Comparison of ENCODE assay signal across 9 mouse cellular contexts in the genomic region with DNA sequence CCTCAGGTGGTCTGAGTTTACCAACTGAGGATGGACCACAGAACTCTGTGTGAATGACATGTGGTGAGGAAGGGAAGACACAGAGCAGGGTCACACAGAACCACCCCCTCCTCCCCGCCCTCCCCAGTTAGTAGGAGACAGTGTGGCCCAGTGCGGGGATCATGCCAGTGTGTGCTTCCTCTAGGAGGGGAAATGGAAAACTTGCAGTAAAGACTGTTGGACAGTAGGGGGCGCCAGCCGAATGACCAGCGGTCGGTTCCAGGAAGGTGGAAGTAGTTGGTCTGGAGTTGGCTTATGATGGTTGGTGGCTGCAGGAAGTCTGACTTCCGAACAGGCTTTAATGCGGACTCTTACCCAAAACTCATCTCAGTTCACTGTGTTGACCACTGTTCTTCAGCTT.
DNase-seq lines count a peak whose midpoint lies in the region; ATAC-seq and TF ChIP-seq lines count a peak whose summit lies in the region.
"Had no signal": no experiment of that assay in that cellular context is flagged by ENCODE, and none has a peak within 500 bp of the region (broad histone marks: within the 10 kb centered on the region; RNA-seq: fewer than 3 reads in every experiment).

No protein-coding gene starts in this region.

- ATAC-seq in embryonic facial prominence, embryonic 11.5 days (replicated peaks; ENCODE audit: insufficient number of reproducible peaks, low FRiP score, low TSS enrichment, low read depth): no peak
- no peak for ATAC-seq in kidney, postnatal 0 days (replicated peaks; ENCODE audit: low FRiP score, low read depth)
- ATAC-seq: Patski had no signal

- 37% methylated on average over 8 of the region's 8 CpGs for WGBS in cerebellum, adult 2 months
- WGBS in embryonic facial prominence, embryonic 11.5 days: 28% methylated on average over 8 of the region's 8 CpGs
- WGBS in kidney, postnatal 0 days: 18% methylated on average over 8 of the region's 8 CpGs

- TF ChIP-seq CTCF in cerebellum, adult 2 months (IDR thresholded peaks at IDR 0.05; ENCODE audit: borderline replicate concordance, insufficient read depth, low read depth, low read length): peak; percentile 65
- TF ChIP-seq CTCF in kidney, postnatal 0 days (IDR thresholded peaks at IDR 0.05; ENCODE audit: low read depth): peak; percentile 83

- no peak for TF ChIP-seq POLR2A in cerebellum, adult 2 months (IDR thresholded peaks at IDR 0.05; ENCODE audit: borderline replicate concordance, insufficient read depth, low read length)

- H3K4me1 ChIP-seq in cerebellum, adult 2 months (ENCODE audit: control insufficient read depth, insufficient read depth, low read length): no peaks in the 10 kb centered on the region
- H3K4me1 ChIP-seq in embryonic facial prominence, embryonic 11.5 days (ENCODE audit: control insufficient read depth, insufficient read depth, low read length): no peaks in the 10 kb centered on the region; the same call in 1 of the 2 replicates
- H3K4me1 ChIP-seq in kidney, postnatal 0 days (replicated peaks; ENCODE audit: insufficient read depth, low read length): no peaks in the 10 kb centered on the region

- DNase-seq in cerebellum, adult 2 months: peak; percentile 16 to 34
- no peak for DNase-seq in cerebellum, adult 11-12 months
- DNase-seq in ovary, postnatal 36 days (ENCODE audit: low spot score): peak; percentile 43
- no peak for DNase-seq in ovary, postnatal 10 days (ENCODE audit: low spot score)
- DNase-seq in embryonic facial prominence, embryonic 11.5 days (ENCODE audit: low spot score): peak; percentile 68
- DNase-seq in kidney, postnatal 0 days (ENCODE audit: low spot score): peak; percentile 75
- DNase-seq in lung, postnatal 14 days: peak; percentile 68
- DNase-seq in splenic B cell, adult 2 months (ENCODE audit: low read depth, low spot score): peak; percentile 73

- H3K27me3 ChIP-seq in cerebellum, adult 2 months (ENCODE audit: control insufficient read depth, insufficient read depth, low read length): no peaks in the 10 kb centered on the region
- no peaks in the 10 kb centered on the region for H3K27me3 ChIP-seq in embryonic facial prominence, embryonic 11.5 days (ENCODE audit: control insufficient read depth, insufficient read depth, low read length)
- H3K27me3 ChIP-seq in kidney, postnatal 0 days (ENCODE audit: insufficient read depth, low read length): no peaks in the 10 kb centered on the region
- no peaks in the 10 kb centered on the region for H3K27me3 ChIP-seq in splenic B cell, adult 2 months (ENCODE audit: control insufficient read depth, insufficient read depth, low read length, poor library complexity, severe bottlenecking)
- H3K27me3 ChIP-seq: Patski had no signal

- H3K4me2 ChIP-seq in embryonic facial prominence, embryonic 11.5 days (ENCODE audit: low read depth, low read length): no peak overlapping the region
- no peak overlapping the region for H3K4me2 ChIP-seq in kidney, postnatal 0 days (ENCODE audit: low read length)

- H3K36me3 ChIP-seq in embryonic facial prominence, embryonic 11.5 days (replicated peaks; ENCODE audit: control insufficient read depth, insufficient read depth, low read depth, low read length): no peaks in the 10 kb centered on the region
- no peaks in the 10 kb centered on the region for H3K36me3 ChIP-seq in kidney, postnatal 0 days (ENCODE audit: insufficient read depth, low read length)
- no peaks in the 10 kb centered on the region for H3K36me3 ChIP-seq in splenic B cell, adult 2 months (ENCODE audit: control insufficient read depth, insufficient read depth, low read length, poor library complexity, severe bottlenecking)

- H3K9ac ChIP-seq in embryonic facial prominence, embryonic 11.5 days (replicated peaks; ENCODE audit: low read length): no peak overlapping the region
- H3K9ac ChIP-seq in kidney, postnatal 0 days (ENCODE audit: low read depth, low read length): no peak overlapping the region

- H3K4me3 ChIP-seq in cerebellum, adult 2 months (replicated peaks; ENCODE audit: insufficient read depth, low read depth, low read length): no peak overlapping the region
- H3K4me3 ChIP-seq in embryonic facial prominence, embryonic 11.5 days (ENCODE audit: low read depth, low read length): no peak overlapping the region
- no peak overlapping the region for H3K4me3 ChIP-seq in kidney, postnatal 0 days (replicated peaks; ENCODE audit: low read depth, low read length)

- no peak overlapping the region for H3K27ac ChIP-seq in cerebellum, adult 2 months (ENCODE audit: insufficient read depth, low read length)
- H3K27ac ChIP-seq in embryonic facial prominence, embryonic 11.5 days (replicated peaks; ENCODE audit: low read depth, low read length): no peak overlapping the region
- H3K27ac ChIP-seq in kidney, postnatal 0 days: no peak overlapping the region

- no peaks in the 10 kb centered on the region for H3K9me3 ChIP-seq in embryonic facial prominence, embryonic 11.5 days (replicated peaks; ENCODE audit: control insufficient read depth, low read length)
- no peaks in the 10 kb centered on the region for H3K9me3 ChIP-seq in kidney, postnatal 0 days (replicated peaks; ENCODE audit: low read length)

Comparison
In these comparisons a context has a peak if more than half of its experiments do, and no peak if none do; other contexts are left out.
1. DNase-seq: peak in cerebellum, adult 2 months (2 of 2), ovary, postnatal 36 days (single experiment), embryonic facial prominence, embryonic 11.5 days (single experiment), kidney, postnatal 0 days (single experiment), lung, postnatal 14 days (single experiment) and splenic B cell, adult 2 months (single experiment); none in cerebellum, adult 11-12 months (single experiment) and ovary, postnatal 10 days (single experiment).